Mouse (Mus musculus) retina, postnatal 1 day (tissue): ENCODE data around the gene Abhd16a.
"Not testable (repeated sequence)": the region's sequence is repeated elsewhere in the genome, so short reads cannot be mapped to it uniquely, and the experiment has no call there.

Experiments
- DNase-seq: peaks from one replicate; pipeline ENCODE4 v3.0.0-alpha.2; 2012

The Abhd16a gene

DNA sequence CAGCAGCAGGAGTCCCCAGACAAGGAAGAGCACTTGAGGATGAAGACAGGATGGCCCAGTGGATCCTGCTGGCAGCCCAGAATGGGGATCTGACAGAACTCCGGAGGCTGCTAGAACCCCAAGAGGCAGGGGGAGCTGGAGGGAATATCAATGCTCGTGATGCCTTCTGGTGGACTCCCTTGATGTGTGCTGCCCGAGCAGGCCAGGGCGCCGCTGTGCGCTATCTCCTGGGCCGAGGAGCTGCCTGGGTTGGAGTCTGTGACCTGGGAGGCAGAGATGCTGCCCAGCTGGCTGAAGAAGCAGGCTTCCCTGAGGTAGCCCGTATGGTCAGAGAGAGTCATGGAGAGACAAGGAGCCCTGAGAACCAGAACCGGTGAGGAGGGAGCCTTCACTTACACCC, 34.2 kb downstream of the Abhd16a start:
- not testable (repeated sequence) for DNase-seq

- not testable (repeated sequence) for DNase-seq
Measured at GRCm38 (mm10) chr17:35124261-35124896, 35.3 kb downstream of the Abhd16a start.

DNA sequence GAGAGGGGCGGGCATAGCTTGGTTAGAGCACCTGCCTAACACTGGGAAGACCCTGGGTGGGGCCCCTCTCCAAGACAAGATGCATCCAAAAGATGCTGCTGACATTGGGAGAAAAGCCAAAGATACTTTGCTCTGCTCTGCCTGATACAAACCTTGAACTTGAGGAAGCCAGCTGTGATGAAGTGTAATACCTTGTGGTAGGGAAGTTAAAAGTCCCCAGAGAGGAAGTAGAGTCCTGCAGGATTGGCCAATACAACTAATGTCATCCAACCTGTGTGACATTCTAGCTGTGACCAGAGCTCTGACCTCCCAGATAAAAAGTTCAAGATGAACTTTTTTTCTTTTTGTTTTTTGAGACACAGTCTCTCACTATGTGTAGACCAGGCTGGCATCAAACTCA, 36.0 kb downstream of the Abhd16a start:
- DNase-seq: no peak

DNA sequence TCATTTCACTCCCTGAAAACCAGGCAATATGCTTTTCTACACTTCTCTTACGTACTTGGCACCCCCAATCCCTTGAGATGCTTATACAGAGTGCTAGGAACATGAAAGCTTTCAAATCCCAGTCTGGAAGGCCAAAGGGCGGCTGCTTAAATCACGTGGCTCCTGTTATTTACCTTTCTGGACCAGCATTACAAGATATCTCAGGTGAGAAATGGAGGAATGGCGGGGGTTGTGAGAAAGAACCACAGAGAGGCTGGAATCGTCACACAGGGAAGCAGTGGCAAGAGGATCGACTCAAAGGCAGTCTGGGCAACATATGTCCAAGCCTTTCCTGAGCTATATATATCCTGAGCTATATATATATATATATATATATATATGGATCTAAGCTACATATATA, 36.5 kb downstream of the Abhd16a start:
- no peak for DNase-seq

- peak; percentile 82 for DNase-seq
Measured at GRCm38 (mm10) chr17:35126206-35126611, 37.1 kb downstream of the Abhd16a start, which contains the start of gene D17H6S53E. D17H6S53E (plus strand) TSS chr17:35126373.

GRCm38 (mm10) chr17:35127017-35127416, 38.0 kb downstream of the Abhd16a start:
- DNase-seq: no peak

GRCm38 (mm10) chr17:35128996-35129395, 39.9 kb downstream of the Abhd16a start:
- DNase-seq: no peak

- no peak for DNase-seq
Measured at GRCm38 (mm10) chr17:35131038-35131437, 42.0 kb downstream of the Abhd16a start.

GRCm38 (mm10) chr17:35131500-35132173, 42.6 kb downstream of the Abhd16a start, which contains the start of gene Apom:
Apom (minus strand) TSS chr17:35132050.
- DNase-seq: no peak

- DNase-seq: peak; percentile 63
Measured at GRCm38 (mm10) chr17:35132174-35132560, 43.1 kb downstream of the Abhd16a start.

- DNase-seq: no peak
Measured at GRCm38 (mm10) chr17:35133517-35133916, 44.5 kb downstream of the Abhd16a start.

- DNase-seq: peak; percentile 97
Measured at GRCm38 (mm10) chr17:35134801-35135590, 45.9 kb downstream of the Abhd16a start, which contains the start of gene Bag6. Bag6 (plus strand) TSS chr17:35135178.

GRCm38 (mm10) chr17:35135591-35136320, 46.7 kb downstream of the Abhd16a start:
- no peak for DNase-seq

GRCm38 (mm10) chr17:35139269-35139668, 50.2 kb downstream of the Abhd16a start:
- DNase-seq: no peak

GRCm38 (mm10) chr17:35140490-35140996, 51.5 kb downstream of the Abhd16a start:
- no peak for DNase-seq

DNA sequence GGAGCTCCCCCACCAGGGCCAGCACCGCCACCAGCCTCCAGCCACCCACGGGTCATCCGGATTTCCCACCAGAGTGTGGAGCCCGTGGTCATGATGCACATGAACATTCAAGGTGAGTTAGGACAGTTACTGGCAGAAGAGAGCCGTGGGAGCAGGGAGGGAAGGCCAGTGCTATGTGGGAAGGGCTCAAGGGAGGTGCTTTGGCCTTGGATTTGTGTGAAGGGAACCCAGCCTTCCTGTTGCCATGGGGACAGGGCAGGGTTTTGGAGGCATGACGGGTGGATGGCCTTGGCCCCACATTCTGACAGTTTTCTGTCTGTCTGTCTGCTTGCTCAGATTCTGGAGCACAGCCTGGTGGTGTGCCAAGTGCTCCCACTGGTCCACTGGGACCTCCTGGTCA, 52.9 kb downstream of the Abhd16a start:
- no peak for DNase-seq

DNA sequence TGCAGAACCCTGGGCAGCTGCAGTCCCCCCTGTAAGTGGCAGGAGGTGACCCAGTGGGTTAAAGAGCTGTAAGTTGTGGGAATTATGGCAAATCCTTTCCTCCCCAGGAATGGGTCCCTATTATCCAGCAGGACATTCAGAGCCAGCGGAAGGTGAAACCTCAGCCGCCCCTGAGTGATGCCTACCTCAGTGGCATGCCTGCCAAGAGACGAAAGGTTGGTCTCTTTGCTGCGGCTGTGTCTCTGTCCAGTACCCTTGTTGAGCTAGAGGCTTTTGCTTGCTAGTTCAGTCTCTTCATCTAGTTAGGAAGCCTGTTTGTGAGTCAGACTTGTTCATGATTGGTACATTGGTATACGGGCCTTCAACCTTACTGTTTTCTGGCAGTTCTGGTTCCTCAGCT, 57.1 kb downstream of the Abhd16a start:
- DNase-seq: no peak

DNA sequence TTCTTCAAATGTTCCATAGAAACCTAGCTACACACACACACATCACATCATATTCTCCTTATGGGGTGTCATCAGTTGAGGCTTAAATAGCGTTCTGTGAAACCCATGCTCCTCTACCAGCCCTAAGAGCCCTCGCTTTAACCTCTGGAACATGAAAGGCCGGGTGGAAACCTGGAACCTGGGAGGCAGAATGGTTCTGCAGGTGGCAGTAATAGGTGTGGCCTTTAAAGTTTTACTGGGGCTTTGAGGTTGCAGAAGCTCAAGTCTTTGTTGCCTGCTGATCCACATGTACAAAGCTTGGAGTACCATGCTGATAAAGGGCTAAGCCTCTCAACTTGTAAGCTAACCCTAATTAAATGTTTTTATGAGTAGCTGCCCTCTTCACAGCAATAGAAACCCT, 58.3 kb downstream of the Abhd16a start:
- DNase-seq: no peak

DNA sequence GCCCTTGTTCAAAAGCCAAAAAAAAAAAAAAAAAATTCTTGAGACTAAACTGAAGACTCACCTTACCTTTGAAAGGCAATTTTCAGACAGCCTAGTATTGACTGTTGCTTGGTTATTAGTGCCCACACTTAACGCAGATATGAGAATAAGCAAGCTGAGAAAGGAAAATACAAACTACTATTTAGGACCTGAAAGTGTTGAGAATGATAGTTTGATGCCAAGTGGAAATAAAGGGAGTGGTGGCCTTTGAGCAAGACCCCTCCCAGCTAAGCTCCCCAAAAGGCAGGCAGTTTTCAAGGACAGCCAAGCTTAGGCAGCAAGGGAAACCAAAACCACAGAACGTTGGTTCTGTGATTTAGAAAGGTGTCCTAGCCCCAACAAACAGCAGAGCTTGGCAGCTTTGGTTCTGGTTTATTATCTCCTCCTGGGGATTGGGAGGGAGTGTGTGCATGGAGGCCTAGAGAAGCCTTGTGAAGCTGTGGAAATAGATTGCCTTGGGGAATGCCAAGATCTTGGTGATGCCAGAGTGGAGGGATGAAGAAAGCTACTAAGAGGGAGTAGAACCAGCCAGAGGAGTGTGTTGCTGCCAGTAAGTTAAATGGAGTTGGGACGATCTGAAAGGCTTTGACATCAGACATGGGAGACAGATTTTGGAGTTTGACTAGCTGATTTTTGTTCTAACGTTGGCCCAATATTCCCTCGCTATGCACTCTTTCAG, 59.0 kb downstream of the Abhd16a start:
- no peak for DNase-seq

- DNase-seq: no peak
Measured at GRCm38 (mm10) chr17:35152121-35152520, 63.1 kb downstream of the Abhd16a start.
